Mouse (Mus musculus) brain, embryonic 14.5 days (tissue): ENCODE results near the gene Kctd3. TPM values are rescaled to one million over a fixed set of nuclear protein-coding genes. Genes with fewer than 3 reads are reported as not detected.

Source experiments
- DNase-seq: peaks from one replicate; pipeline ENCODE4 v3.0.0-alpha.2; 2011; ENCODE audit warnings: low read depth
- CTCF ChIP-seq: fragments of 200-500 bp; IDR thresholded peaks from 2 replicates; pipeline ENCODE4 v1.5.1; 2012; ENCODE audit warnings: inconsistent platforms, mild to moderate bottlenecking, moderate library complexity, borderline replicate concordance; ENCODE audit not compliant: insufficient read depth, insufficient read length; ENCODE audit errors: extremely low read depth
- POLR2A ChIP-seq: fragments of 200-500 bp; IDR thresholded peaks from 2 replicates; pipeline ENCODE4 v1.6.1; 2012; ENCODE audit warnings: mild to moderate bottlenecking, inconsistent platforms, borderline replicate concordance; ENCODE audit not compliant: poor library complexity, insufficient read depth, insufficient read length, severe bottlenecking; ENCODE audit errors: extremely low read depth
- polyA plus RNA-seq: library from polyadenylated mRNA; depleted of rRNA; stranded (reverse); fragments of >200 nt; gene quantifications from 2 replicates; pipeline ENCODE4 v1.2.3, GENCODE M21; 2012; rRNA removed

Gene Kctd3
- polyA plus RNA-seq, result 92.3 and 97.5 TPM in 2 replicates

DNA sequence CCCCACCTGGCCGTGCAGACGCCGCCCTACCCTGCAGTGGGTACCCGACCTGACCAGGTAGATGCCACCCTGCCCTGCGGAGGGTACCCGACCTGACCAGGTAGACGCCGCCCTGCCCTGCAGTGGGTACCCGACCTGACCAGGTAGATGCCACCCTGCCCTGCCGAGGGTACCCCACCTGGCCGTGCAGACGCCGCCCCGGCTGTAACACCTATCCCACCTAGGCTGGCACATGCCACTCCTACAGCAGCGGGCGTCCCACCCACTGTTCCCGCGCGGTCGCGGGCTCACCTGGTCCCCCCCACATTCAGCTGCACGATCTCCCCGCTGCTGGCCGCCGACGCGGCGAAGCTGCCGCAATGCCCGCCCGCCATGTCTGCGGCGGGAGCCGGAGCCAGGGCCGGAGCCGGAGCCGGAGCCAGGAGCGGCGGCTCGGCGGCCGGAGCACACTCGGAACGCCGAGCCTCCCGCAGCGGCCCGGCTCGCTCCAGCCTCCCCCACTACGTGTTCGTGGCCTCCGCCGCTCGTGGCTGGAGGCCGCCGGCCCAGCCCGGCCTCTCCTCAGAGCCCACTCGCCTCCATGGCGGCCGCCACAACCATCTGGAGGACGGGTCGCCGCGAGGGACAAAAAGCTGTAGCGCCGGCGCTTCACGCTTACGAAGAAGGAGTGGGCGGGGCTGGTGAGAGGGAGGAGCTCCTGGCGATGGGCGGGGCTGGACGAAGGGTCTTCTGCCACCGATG, at the start of gene Kctd3:
Gene Kctd3 (minus strand): TSS at position 603 of the 741 bp plus-strand sequence.
- DNase-seq, result peak; percentile 97
- TF ChIP-seq POLR2A (peak; percentile 56), CTCF (no peak)

DNA sequence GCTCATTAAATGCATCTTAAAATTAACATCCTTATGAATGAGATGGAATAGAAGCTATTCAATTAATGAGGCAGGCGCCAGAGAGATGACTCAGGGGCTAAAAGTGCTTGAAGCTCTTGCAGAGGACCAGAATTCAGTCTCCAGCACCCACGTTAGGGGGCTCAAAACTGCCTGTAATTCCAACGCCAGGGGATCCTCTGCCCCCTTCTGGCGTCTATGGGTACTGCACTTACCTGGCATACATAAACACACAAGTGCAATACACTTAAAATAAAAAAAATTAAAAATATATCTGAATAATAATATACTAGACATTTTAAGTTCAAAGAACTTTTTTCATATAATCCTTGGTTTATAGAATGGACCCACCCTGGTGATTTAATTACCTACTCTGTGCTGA, 49.8 kb upstream of the Kctd3 start:
- DNase-seq, result no peak
- no peak for TF ChIP-seq POLR2A
- TF ChIP-seq CTCF, result peak; percentile 33; the same call in 1 of the 2 replicates

- DNase-seq, result no peak
- TF ChIP-seq POLR2A, result no peak
- no peak for TF ChIP-seq CTCF
Measured at GRCm38 (mm10) chr1:189055933-189056332, 48.3 kb upstream of the Kctd3 start.

DNA sequence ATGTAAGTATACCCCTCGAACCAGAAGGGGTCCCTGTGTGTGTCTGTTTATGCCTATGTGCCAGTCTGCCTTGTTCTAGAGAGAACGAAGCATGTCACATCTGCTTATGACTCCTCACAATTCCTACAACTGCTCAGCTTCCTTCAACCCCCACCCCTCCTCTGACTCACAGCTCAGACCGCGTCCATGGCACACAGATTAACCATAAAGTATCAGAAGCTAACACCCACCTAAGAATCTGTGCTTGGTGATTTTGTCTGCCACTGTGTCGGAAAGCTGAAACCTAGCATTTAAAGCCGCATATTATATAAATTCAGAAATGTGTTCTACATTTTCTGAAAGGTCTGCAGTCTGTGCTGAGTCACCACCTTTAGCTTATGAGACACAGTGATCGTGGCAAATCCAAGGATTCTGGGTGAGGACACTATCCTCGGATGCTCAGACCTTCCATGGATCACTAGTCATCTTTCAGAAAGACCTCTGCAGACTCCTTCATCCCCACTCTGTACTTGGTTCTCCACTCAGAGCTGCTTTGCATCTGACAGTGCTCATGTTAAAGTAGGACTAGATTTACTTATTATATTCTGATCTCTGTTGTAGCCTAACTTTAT, 47.4 kb upstream of the Kctd3 start:
- DNase-seq, result no peak
- TF ChIP-seq CTCF (no peak), POLR2A (no peak)

DNA sequence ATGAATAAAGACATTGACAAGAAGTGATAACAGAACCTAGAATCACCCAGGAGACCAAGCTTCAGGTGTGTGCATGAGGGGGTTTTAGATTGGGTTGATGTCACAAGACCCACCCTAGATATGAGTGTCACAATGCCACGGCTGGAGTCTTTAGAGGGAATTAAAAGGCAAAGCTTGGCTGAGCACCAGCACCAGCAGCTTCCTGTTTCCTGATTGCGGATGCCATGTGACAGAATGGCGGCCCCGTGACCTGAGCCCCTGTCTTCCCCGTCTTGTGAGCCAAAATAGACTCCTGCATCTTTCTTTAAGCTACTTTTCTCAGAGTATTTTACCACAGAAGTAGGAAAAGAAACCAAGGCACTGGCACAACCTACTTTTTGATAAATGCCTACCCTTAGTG, 46.5 kb upstream of the Kctd3 start:
- DNase-seq, result no peak
- no peak for TF ChIP-seq POLR2A
- TF ChIP-seq CTCF, result no peak

DNA sequence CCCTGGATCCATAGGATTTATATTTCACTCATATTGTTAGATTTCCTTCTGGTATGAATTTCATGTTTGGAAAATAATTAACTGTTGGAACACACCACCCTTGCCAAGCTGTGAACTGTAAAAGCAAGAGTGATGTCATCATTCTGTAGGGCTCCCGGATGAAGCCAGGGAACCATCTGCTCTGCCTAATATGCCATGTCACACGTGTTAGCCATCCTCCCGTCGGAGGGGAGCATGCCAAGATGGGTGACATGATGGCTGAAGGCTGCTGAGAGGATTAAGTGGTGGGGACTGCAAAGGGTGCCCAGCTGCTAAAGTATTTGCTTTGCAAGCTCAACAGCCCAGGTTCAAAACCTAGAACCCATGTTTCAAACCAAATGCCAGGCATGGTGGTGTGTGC, 44.5 kb upstream of the Kctd3 start:
- DNase-seq, result peak; percentile 81
- no peak for TF ChIP-seq POLR2A
- no peak for TF ChIP-seq CTCF

DNA sequence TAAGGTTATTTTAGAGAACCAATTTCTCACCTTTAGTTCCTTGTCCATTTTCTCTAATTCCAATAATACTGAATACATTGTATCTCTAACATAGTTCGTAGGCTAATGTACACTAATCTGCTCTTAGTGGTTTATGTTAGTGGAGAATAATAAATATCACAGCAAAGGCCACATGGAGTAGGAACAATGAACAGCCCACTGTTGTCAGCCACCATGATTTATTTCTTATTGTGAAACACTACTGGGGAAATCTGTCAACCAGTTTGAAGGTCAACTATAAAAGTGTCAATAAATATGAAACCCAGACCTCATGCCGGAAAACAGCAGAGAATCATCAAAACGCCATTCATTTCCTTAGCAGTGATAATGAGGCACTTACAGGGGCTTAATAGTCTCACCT, 42.5 kb upstream of the Kctd3 start:
- DNase-seq, result no peak
- TF ChIP-seq POLR2A (no peak), CTCF (no peak)

GRCm38 (mm10) chr1:189048331-189048730, 40.7 kb upstream of the Kctd3 start:
- TF ChIP-seq POLR2A (no peak), CTCF (no peak)
- no peak for DNase-seq

GRCm38 (mm10) chr1:189047918-189048317, 40.3 kb upstream of the Kctd3 start:
- DNase-seq, result no peak
- TF ChIP-seq POLR2A (no peak), CTCF (no peak)

DNA sequence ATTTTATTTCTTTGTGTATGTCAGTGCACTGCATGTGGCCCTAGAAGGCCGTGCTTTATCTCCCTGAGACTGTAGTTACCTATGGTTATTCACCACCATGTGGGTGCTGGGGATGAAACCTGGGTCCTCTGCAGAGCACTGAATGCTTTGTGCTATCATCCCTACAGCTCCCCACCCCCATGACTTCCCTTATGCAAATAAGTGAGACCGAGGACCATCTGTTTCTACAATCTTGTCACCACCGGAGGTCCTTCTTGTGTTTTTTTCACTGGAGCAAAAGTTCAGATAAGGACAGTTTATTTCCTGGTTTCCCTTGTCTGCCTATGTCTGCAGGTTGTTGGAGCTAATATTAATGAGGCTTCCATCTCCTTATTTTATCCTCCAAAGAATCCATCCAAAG, 39.2 kb upstream of the Kctd3 start:
- TF ChIP-seq POLR2A, result no peak
- no peak for TF ChIP-seq CTCF
- no peak for DNase-seq

- no peak for TF ChIP-seq POLR2A
- no peak for TF ChIP-seq CTCF
- no peak for DNase-seq
Measured at GRCm38 (mm10) chr1:189046301-189046700, 38.7 kb upstream of the Kctd3 start.

GRCm38 (mm10) chr1:189041261-189041660, 33.6 kb upstream of the Kctd3 start:
- TF ChIP-seq CTCF, result no peak
- no peak for TF ChIP-seq POLR2A
- DNase-seq, result no peak
